Mouse (Mus musculus) myocyte (in vitro differentiated cells): Measurements from ENCODE around the gene Mup8. TPM values are rescaled to one million over a fixed set of nuclear protein-coding genes. Genes with fewer than 3 reads are reported as not detected.
"Not testable (repeated sequence)": the region's sequence is repeated elsewhere in the genome, so short reads cannot be mapped to it uniquely, and the experiment has no call there.

Experiments used
- H3K27me3 ChIP-seq: one replicate; pipeline ENCODE4 v1.6.1; 2011; ENCODE audit not compliant: control insufficient read depth, insufficient read depth, insufficient read length
- H3K36me3 ChIP-seq: one replicate; pipeline ENCODE4 v1.6.1; 2011; ENCODE audit not compliant: control insufficient read depth, insufficient read depth
- H3K4me2 ChIP-seq: one replicate; pipeline ENCODE4 v1.6.1; 2011; ENCODE audit warnings: low read depth, control low read depth
- H3K4me3 ChIP-seq: one replicate; pipeline ENCODE4 v1.5.1; 2011; ENCODE audit warnings: mild to moderate bottlenecking, control low read depth, moderate library complexity
- H3K79me2 ChIP-seq: one replicate; pipeline ENCODE4 v1.6.1; 2011; ENCODE audit not compliant: control insufficient read depth, insufficient read depth
- H3ac ChIP-seq: one replicate; pipeline ENCODE4 v1.6.1; 2011; ENCODE audit not compliant: control insufficient read depth, insufficient read length
- polyA plus RNA-seq: library from polyadenylated mRNA; unstranded; fragments of >200 nt; fragmentation: generic; extraction: Trizol; gene quantifications from one replicate; pipeline ENCODE4 v1.2.1, GENCODE M21; 2012; ENCODE audit warnings: missing spikeins

Mup8 gene
- polyA plus RNA-seq: not detected

- not testable (repeated sequence) for H3K79me2 ChIP-seq, H3K27me3 ChIP-seq, H3K4me2 ChIP-seq, H3K36me3 ChIP-seq, H3K4me3 ChIP-seq, H3ac ChIP-seq
Observed at GRCm38 (mm10) chr4:60222499-60222898, at the start of gene Mup8. Gene Mup8, minus strand, starts transcription at chr4:60222599.

GRCm38 (mm10) chr4:60265977-60266770 lies 43.8 kb upstream of the Mup8 start:
- not testable (repeated sequence) for H3K36me3 ChIP-seq, H3K4me3 ChIP-seq, H3K4me2 ChIP-seq

DNA sequence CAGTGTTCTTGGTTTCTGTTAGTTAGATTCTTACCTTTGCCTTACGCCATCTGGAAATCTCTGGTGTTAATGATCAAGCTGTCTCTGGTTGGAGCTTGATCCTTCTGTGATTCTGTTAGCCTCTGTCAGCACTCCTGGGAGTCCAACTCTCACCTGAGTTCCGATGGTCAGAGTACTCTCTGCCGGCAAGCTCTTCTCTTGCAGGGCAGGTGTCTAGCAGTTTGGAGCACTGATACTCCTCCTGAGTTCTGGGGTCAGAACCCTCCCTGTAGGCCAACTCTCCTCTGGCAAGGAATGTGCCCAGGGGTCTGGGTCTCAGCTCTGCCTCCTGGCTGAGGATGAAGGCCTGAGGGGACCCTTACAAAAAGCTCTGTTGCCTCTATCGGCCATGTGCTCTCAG lies 40.3 kb upstream of the Mup8 start:
- not testable (repeated sequence) for H3ac ChIP-seq, H3K79me2 ChIP-seq, H3K4me2 ChIP-seq, H3K27me3 ChIP-seq, H3K4me3 ChIP-seq, H3K36me3 ChIP-seq

More at GRCm38 (mm10) chr4:60265977-60266770, 43.8 kb upstream of the Mup8 start:
- H3ac ChIP-seq, H3K27me3 ChIP-seq, H3K79me2 ChIP-seq: not testable (repeated sequence)

Other genes starting within 250 kb of the Mup8 start
- not detected for gene Mup7, start 152.1 kb downstream of the Mup8 start, polyA plus RNA-seq
- gene Mup2, start 68.3 kb downstream of the Mup8 start, polyA plus RNA-seq: not detected
- not detected for gene Mup9, start 199.4 kb upstream of the Mup8 start, polyA plus RNA-seq